Mouse (Mus musculus) retina, postnatal 1 day (tissue): ENCODE measurements around the gene Yars.

Experiments
- DNase-seq: peaks from one replicate; pipeline ENCODE4 v3.0.0-alpha.2; 2012

Gene Yars

DNA sequence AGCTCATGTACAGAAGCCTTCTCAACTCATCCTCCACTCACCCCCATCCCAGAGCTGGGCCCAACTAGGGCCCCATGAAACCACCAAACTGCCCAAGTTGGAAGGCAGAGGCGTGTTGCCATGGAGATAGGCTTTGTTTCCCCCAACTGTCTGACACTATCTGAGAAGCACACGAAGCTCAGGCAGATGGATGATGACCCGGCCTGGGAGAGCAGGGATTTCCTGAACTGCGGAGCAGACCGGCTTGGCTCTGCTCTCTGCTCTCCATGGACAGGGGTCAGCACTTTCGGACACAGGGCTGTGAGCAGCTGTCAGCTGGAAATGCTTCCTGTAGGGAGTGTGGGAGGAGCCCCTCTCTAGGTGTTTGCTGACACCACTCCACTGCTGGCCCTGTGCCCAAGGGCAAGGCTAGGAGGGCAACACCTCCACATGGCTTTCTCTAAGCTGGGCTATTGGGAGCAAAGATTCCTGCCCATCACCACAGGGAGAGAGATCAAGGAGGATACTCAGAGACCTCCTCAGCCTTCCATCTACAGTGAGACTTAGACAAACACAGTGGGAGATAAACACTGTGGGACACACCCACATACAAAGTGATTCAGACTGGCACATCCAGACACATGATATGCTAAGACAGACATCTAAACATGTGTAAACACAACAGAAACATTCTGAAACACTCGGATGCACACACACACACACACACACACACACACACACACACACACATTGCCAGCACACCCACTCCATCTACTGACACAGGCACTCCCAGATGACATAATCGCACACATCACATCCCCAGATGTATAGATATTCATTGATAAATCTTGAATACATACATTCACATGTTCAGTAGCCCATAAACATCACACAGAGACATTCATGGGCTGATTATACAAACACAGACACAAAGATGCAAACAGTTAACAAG, 67.2 kb downstream of the Yars start:
- DNase-seq: peak; percentile 76

DNA sequence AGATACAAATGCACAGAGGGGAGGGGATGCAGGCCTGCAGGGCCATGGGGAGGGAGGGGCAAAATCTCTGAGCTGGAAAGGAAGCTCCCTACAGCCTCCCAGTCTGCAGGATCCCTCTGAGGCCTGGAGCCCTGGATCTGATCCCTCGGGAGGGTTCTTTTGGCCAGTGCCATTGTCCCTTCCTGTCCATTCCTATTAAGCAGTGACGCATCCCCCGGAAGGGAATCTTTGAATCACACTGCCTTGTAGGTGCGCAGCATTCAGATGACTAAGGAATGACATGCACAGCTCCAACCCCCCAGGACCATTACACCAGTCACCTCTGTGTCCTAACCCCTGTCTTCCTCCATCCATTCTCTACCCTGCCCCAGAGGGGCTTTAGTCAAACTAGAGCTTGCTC, 69.5 kb downstream of the Yars start:
- DNase-seq: peak; percentile 51

DNA sequence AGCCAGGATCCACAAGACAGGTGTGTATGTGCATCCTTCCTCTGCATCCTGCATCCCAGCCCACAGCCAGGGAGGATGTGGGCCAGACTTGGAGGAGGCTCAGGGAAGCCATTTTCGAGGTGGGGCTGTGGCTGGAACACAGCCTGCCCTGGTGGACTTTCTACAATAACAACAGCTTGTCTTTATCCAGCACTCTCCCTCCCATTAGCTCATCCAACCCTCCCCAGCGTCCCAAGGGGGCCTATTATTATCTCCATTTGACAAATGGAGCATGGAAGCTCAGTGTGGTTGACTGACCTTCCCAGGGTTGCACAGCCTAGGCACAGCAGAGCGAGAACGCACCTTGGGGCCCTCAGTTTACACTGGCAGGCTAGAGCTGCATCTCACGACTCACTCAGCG, 71.1 kb downstream of the Yars start:
- peak; percentile 53 for DNase-seq

DNA sequence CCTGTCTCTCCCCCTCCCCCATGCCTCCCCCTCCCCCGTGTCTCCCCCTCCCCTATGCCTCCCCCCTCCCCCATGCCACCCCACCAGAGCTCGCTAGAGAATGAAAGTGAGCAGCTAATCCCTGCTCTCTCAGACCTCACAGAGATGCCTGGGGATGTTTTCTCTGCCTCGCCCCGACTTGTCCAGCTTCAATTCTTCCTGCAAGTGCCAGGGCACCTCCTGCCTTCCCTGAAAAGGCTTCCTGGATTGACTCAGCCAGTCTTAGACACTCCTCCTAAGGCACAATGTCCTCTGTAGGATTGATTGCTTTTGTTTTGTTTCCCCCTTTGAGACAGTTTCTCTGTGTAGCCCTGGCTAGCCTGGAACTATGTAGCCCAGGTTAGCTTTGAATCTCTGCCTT, 71.6 kb downstream of the Yars start, which contains the start of gene C77080:
TSS of gene C77080 (minus strand) at position 209 of the 400 bp plus-strand sequence.
- DNase-seq: peak; percentile 30

DNA sequence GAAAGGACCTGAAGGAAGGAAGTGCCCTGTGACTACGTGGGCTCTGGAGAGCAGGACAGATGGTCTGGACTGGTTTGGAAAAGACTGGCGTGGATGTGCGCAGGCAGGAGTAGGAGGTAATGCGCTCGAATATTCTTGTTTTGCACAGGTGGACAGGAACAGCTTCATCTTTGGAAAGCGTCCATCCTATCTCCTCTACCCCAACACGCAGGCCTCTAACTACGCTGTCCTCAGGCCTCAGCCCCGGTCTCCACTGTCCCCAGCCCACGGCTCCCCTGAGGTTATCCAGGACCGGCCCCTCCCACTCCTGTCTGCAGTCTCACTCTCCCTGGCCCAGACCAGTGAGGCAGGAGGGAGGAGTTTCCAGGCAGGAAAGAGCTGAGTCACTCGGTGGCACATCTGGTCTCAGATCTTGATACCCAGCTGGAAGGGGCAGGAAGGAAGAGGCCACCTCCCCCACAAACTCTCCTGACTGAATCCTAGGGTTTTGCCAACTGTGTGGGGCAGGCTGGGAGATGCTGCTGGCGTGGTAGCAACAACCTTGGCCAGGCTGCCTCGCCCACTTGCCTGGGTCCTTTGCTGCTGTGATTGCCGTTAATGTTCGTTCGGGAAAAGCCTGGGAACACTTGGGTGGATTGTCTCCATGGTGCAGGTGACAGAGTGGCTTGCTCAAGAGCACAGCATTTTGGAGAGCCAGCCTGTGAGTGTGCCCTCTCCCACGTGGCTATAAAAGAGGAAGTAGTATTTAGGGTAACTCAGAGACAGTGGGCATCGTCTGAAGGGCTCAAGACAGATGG, 73.9 kb downstream of the Yars start:
- peak; percentile 28 for DNase-seq

DNA sequence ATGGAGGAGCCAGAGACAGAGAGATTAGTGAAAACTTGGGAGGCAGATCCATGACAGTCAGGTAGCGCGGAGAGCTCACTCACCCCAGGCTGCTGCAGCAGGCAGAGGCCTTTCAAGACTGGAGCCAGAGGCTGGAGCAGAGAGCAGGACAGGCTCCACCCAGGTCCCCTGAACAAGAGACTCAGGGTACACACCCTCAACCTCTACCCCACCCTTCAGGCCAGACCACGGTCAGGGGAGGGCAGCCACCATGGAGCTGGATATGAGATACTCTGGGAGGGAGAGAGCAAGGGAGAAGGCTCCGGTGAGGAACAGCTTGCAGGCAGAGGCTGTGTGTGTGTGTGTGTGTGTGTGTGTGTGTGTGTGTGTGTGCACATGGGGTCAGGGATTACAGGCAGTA, 76.6 kb downstream of the Yars start:
- DNase-seq: no peak

DNA sequence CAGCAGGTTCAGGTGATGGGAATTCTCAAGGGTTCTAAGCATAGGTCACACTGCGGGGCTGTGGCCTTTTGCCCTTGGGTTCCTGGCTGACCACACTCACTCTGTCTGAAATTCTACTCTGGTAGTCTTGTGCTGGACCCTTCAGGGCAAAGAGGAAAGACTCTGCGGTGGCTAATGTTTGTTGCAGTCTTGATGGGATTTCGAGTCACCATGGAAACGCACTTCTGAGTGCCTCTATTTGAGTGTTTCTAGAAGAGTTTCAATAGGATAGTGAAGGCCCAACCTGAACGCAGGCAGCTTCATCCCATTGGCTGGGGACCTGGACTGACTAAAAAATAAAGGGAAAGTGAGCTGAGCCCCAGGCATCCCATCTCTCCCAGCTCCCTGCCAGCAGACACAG, 77.3 kb downstream of the Yars start:
- DNase-seq: no peak

DNA sequence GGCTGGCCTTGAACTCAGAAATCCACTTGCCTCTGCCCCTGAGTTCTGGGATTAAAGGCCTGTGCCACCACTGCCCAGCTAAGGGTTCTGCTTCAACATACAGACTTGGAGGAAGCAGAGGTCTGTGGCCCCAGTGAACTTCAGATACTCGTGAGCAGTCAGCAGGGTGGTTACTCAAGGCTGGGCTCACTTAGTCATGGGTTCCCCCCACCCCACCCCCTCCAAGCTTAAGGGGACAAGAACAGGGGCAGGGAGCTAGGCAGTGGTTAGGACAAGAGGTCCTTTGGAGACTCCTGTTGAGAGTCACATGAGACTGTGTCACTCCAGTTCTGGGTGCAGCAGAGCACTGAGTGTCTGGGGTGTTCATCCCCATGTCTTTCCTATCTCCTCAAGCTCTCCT, 79.1 kb downstream of the Yars start:
- no peak for DNase-seq
